Mouse (Mus musculus) left cerebral cortex, postnatal 14 days (tissue): ENCODE results near the gene Gas8. TPM values are rescaled to one million over a fixed set of nuclear protein-coding genes. Genes with fewer than 3 reads are reported as not detected.
"Not testable (repeated sequence)": the region's sequence is repeated elsewhere in the genome, so short reads cannot be mapped to it uniquely, and the experiment has no call there.

Experiments used
- DNase-seq, 2 experiments: peaks; one replicate each; pipeline ENCODE4 v3.0.0; 2021 to 2022; ENCODE audit warnings: low spot score in 2 of 2, mixed read lengths in 1 of 2
- intact Hi-C: fragments of 180-260 bp; cut with DNase I; formaldehyde crosslinking; loops from one replicate; pipeline ENCODE4 v1.15.1; 2025
- long read RNA-seq, 2 experiments: library from polyadenylated mRNA; stranded (forward); transcript quantifications; one replicate each; pipeline ENCODE4 v2.0.0; 2021
- total RNA-seq, 2 experiments: library from RNA; stranded (reverse); gene quantifications; 2 replicates each; pipeline ENCODE4 v1.2.3; 2021

Gas8 gene
- 10 to 100 TPM; 25.7 to 30.7 TPM for total RNA-seq
- long read RNA-seq, experiment 1, transcript Gas8-201 (11 exons, 1,681 nt), result major isoform, 30 of 40 reads
- long read RNA-seq, experiment 1, partial matches to known transcripts, result 4 of 40 reads
- long read RNA-seq, experiment 1, other reads (novel, unspliced or antisense), result 6 of 40 reads
- long read RNA-seq, experiment 2, transcript Gas8-201 (11 exons, 1,681 nt), result major isoform, 19 of 25 reads
- long read RNA-seq, experiment 2, partial matches to known transcripts, result 2 of 25 reads
- long read RNA-seq, experiment 2, other reads (novel, unspliced or antisense), result 4 of 25 reads

DNA sequence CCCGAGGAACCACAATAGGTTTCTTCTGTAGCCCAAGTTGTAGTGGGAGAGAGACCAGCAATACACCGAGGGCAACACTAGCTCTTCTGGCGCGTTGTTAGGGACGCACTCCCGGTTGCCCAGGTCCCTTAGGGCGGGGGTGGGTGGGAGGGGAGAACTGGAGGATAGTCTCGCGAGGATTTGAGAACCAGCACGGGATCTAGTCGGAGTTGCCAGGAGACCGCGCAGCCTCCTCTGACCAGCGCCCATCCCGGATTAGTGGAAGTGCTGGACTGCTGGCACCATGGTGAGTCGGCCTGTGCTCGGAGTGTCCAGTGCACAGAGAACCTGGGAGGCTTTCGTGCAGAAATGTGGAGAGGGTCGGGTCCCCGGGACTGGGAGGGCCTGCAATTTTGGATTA, at the start of gene Gas8:
Gas8 (plus strand) TSS at position 168 of the 400 bp plus-strand sequence.
- peak; percentile 91 to 95 for DNase-seq
- intact Hi-C loops, result no loop called here

DNA sequence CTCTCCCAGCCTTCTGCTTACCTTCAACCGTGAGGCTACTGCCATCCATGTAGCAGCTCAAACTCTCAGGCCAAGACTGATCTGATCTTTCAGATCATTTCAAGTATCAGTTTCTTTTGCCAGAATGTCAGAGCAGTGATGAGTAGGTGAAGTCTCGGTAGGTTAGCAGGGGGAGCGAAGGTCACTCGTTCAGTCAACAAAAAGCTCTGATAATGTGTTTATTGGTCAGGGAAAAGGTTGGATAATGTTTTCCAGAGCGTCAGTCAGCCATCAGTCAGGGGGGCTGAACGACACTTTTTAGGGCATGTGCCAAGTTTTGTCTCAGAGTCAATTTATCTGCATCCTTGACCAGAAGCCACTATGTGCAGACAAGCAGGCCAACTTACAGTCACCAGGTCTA, 45.6 kb upstream of the Gas8 start:
- intact Hi-C loops, DNase-seq: not testable (repeated sequence)

DNA sequence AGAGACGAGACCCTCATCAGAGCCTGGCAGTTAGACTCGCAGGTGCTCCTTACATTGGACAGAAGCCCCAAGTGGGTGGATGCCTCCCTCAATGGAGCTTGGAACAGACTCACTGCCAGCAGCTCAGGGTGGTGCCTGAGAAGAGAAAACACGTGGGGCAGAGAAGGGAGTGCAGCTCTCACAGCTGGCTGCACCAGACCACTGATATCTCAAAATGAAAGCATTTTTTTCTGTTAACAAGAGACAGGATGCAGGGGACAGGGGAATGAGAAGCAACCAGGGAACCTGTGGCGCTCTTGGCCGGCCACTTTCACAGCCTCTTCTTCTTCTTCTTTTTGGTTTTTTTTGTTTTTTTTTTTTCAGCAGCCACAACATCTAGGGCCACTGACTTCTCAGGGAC, 44.1 kb upstream of the Gas8 start:
- intact Hi-C loops, DNase-seq: not testable (repeated sequence)

DNA sequence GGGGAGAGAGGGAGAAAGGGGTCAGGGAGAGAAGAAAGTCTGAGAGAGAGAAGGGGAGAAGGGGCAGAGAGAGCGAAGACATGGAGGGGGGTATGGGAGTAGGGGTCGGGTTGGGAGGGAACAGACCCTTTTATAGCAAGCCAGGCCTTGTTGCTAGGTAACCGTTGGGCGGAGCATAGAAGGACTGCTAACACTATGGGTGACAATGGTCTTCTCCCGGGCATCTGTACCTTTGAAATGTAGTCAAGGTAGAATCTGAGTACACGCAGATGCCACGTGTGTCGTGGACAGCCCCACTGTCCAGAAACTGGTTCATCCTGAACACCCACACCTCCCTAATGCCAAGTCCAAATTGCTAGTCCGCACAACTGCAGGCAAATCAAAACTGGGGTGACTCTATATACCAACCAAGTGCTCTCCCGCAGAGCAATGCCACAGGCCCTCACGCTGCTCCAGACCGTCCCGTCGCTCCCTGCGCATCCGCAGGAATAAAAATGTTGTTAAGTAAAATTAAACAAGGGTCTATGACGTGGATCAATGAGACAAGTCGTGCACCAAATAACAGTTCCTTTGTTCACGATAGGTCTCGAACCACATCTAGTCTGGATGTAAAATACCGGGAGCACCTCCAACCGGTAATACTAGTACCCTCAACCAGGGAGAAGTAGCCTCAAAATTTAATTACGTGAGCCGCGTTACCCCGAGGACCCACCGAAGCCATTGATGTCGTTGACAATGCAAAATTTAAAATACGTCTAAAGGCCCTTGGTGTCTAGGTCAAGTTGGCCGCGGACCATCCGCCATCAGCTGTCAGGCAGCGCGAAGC, 41.5 kb upstream of the Gas8 start:
- DNase-seq, result peak in 1 of 2 experiments; percentile 30
- intact Hi-C loops, result no loop called here

- peak; percentile 91 to 92 for DNase-seq
- intact Hi-C loops, result no loop called here
Measured at GRCm38 (mm10) chr8:123477737-123478258, 40.8 kb upstream of the Gas8 start, which contains the start of gene Afg3l1. Gene Afg3l1, plus strand, starts transcription at chr8:123477903.

GRCm38 (mm10) chr8:123478456-123479218, 40.0 kb upstream of the Gas8 start:
- intact Hi-C loops, result no loop called here
- DNase-seq, result peak in 1 of 2 experiments; percentile 32

- no peak for DNase-seq
- intact Hi-C loops, result no loop called here
Measured at GRCm38 (mm10) chr8:123482627-123483026, 36.0 kb upstream of the Gas8 start.

DNA sequence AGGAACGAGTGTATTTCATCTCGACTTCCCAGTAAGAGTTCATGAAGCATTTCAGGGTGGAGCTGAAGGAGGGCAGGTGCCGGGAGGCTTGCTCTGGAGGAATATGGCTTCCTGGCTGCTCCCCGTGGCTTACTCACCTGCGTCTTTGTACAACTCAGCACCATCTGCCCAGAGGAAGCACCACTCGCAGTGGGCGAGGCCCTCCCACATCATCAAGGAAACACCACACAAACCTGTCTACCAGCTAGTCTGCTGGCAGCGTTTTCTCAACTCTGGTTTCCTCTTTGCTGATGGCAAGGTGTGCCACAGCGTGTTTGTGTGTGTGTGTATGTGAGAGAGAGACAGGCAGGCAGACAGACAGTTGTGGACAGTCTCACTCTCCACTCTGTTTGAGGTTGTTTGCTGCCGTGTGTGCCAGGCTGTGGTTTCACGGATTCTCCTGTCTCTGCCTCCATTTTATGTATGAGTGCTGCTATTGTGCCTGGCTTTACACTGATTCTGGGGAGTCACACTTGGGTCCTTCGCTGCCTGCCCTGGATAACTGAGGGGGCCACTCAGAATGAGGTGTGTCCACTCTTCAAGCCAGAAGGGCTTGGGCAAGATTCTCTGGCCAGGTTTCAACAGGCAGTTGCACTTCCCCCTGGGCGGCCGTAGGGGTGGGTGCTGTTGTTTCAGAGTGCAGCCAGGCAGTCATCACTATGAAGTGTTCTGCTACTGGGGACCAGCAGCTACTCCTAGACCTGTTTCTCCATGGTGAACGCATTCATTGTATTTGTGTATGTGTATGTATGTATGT, 27.2 kb upstream of the Gas8 start:
- DNase-seq, result no peak
- intact Hi-C loops, result no loop called here

DNA sequence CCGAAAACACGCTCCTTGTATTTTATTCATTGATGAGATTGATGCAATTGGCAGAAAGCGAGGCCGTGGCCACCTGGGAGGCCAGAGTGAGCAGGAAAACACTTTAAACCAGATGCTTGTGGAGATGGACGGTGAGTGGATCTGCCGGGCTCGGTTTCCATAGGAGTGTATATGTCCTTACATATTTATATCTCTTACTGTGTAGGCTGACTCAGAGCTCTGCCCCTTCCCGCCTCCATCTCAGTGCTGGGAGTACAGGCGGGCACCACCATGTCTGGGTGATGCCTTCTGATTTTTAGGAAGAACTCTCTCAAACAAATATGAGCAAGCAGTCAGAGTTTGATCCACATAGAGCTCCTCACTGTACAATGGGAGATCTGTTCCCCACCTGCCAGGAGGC, 25.7 kb upstream of the Gas8 start:
- intact Hi-C loops, result no loop called here
- no peak for DNase-seq

- intact Hi-C loops, result no loop called here
- DNase-seq, result no peak
Measured at GRCm38 (mm10) chr8:123497699-123498098, 20.9 kb upstream of the Gas8 start.

DNA sequence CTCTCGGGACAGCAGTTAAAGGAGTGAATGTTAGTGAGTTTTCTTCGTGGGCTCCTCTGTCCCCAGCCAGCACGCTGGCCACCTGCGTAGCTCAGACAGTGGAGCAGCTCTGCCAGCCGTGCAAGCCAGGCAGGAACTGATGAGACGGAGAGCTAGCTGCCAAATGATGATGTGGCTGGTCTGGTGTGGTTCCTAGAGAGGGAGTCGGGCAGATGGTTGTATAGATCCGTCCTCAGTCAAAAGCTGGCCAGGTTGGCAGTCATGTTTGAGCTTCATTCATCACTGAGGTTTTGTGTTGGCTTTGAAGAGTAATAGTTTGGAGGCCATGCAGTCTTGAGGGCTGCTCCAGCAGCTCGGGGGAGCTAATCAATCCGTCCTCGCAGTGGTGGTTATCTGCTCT, 19.7 kb upstream of the Gas8 start:
- intact Hi-C loops, result no loop called here
- no peak for DNase-seq

GRCm38 (mm10) chr8:123499556-123499955, 19.1 kb upstream of the Gas8 start:
- no peak for DNase-seq
- intact Hi-C loops, result no loop called here

DNA sequence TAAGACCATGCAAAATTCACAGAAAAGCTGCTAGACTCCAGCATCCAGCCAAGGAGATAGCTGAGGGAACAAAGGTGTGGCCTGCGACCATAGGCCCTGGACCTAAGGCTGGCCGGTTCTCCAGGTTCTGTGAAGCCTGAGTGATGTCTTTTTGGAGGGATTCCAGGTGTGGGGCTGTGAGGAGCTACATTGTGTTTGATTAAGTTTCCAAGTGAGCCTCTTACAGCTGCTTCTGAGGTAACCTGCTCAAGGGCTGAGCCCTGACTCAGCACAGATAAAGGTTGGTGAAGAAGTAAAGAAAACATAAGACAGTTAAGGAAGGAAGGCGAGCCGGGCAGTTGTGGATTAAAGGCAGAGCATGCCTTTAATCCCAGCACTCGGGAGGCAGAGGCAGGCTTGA, 16.4 kb upstream of the Gas8 start:
- intact Hi-C loops, result no loop called here
- DNase-seq, result no peak

GRCm38 (mm10) chr8:123503801-123504467, 14.7 kb upstream of the Gas8 start:
- intact Hi-C loops, result no loop called here
- no peak for DNase-seq

- intact Hi-C loops, result no loop called here
- DNase-seq, result no peak
Measured at GRCm38 (mm10) chr8:123504591-123505195, 13.9 kb upstream of the Gas8 start.

DNA sequence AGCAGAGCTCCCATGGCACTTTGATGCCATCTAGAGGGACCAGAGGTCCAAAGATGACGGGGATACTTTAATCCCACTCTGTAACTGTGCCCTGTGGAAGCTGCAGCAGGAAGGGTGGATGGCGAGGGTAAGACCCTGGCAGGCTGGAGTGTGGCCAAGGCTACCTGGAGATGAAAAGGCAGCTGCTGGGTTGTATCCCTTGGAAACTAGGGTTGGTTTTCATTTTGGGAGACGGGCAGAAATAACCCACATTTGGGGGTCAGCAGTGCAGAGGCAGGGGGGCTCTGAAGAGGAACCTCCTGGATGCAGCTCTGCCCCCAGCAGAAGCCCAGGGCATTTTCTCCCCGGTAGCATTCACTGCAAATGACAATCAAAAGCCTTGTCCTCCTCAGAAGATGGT, 13.4 kb upstream of the Gas8 start:
- intact Hi-C loops, result no loop called here
- no peak for DNase-seq

DNA sequence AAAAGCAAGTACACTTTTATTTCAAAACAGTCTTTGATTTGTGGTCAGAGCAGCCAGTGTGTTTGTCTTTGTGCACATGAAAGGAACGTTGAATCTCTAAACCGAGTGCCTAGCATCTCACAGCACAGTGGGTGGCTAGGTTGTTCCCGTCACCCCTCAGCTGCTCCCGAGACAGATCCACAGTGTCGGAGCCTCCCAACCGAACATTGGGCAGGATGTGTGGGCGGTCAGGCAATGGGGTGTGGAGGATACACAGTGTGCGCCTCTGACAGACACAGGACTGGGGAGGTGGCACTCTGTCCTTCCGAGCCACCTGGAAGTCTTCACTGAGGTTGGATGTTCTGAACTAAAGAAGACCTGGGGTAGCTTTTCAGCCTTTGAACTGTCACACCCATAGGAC, 12.9 kb upstream of the Gas8 start:
- intact Hi-C loops, result no loop called here
- DNase-seq, result no peak

DNA sequence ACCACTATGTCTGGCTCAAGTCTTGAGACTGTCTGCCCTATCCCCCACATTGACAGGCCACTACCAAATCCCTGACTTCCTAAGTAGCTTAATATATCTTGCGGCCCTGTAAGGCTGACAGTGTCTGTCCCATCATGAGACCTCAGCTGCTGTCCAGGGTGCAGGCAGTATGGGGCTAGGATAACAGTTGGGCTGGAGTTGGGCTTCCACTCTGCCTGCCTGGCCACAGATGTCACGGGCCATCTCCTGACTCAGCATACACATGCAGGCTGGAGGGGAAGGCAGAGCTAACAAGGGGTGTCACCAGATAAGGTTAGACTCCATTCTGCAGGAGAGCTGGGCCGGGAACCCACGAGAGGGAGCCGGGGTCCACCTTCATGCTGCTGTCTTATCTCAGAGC, 11.5 kb upstream of the Gas8 start:
- intact Hi-C loops, result no loop called here
- DNase-seq, result no peak
